Mouse (Mus musculus) lung, embryonic 15.5 days (tissue): ENCODE measurements around the gene Gm29582. TPM values are rescaled to one million over a fixed set of nuclear protein-coding genes. Genes with fewer than 3 reads are reported as not detected.
"Not testable (repeated sequence)": the region's sequence is repeated elsewhere in the genome, so short reads cannot be mapped to it uniquely, and the experiment has no call there.

Source experiments
- ATAC-seq: fragments of 200-750 bp; cut with Nextera tagmentation; 2 replicates; pipeline ENCODE4 v1.8.0; 2017; ENCODE audit warnings: moderate number of reproducible peaks, borderline replicate concordance; ENCODE audit not compliant: low FRiP score, low TSS enrichment; ENCODE audit errors: extremely low read depth
- H3K27ac ChIP-seq: fragments of 300-500 bp; sonication (generic); 2 replicates; pipeline ENCODE4 v1.5.1; 2015; ENCODE audit warnings: moderate library complexity, mild to moderate bottlenecking, inconsistent platforms
- H3K27me3 ChIP-seq: fragments of 300-500 bp; sonication (generic); 2 replicates; pipeline ENCODE4 v1.6.1; 2015; ENCODE audit warnings: inconsistent platforms
- H3K36me3 ChIP-seq: fragments of 300-500 bp; sonication (generic); 2 replicates; pipeline ENCODE4 v1.6.1; 2015; ENCODE audit warnings: inconsistent platforms
- H3K4me1 ChIP-seq: fragments of 300-500 bp; sonication (generic); 2 replicates; pipeline ENCODE4 v1.6.1; 2015; ENCODE audit warnings: inconsistent platforms
- H3K4me2 ChIP-seq: fragments of 300-500 bp; sonication (generic); 2 replicates; pipeline ENCODE4 v1.6.1; 2015; ENCODE audit warnings: inconsistent platforms, mild to moderate bottlenecking, moderate library complexity
- H3K4me3 ChIP-seq: fragments of 300-500 bp; sonication (generic); 2 replicates; pipeline ENCODE4 v1.5.1; 2015; ENCODE audit warnings: mild to moderate bottlenecking, inconsistent platforms
- H3K9ac ChIP-seq: fragments of 300-500 bp; sonication (generic); 2 replicates; pipeline ENCODE4 v1.6.1; 2015; ENCODE audit warnings: inconsistent platforms
- H3K9me3 ChIP-seq: fragments of 300-500 bp; sonication (generic); 2 replicates; pipeline ENCODE4 v1.6.1; 2016; ENCODE audit warnings: inconsistent platforms
- WGBS: fragments of 180-500 bp; shearing (Covaris S2); methylation state at CpG from one replicate; pipeline ENCODE4 v1.1.7; 2015; 5-methylcytosine and 5-hydroxymethylcytosine counted together
- polyA plus RNA-seq: library from polyadenylated mRNA; unstranded; fragments of >200 nt; fragmentation: Nextera tagmentation; extraction: Ambion mirVana; gene quantifications from 2 replicates; pipeline ENCODE4 v1.2.1, GENCODE M21; 2015

The Gm29582 gene
- not detected in 2 replicates for polyA plus RNA-seq

DNA sequence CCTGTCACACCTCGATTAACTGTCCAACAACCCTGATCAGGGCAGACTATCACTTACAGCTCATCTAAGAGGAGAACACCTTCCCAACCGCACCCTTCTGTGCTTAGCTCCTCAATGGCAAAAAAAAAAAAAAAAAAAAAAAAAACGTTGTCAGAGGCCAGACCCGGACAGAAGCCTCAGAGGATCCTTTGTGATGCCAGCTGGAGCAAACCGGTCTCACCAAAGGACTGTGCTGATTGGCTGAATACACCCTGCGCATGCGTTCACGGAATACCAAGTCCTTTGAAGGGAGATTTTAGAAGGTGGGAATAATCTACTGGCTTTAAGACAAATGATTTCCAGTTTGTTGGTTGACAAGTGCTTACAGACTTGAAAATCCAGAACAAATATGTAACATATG, at the start of gene Gm29582:
Gene Gm29582 (minus strand): TSS at position 101 of the 400 bp plus-strand sequence.
- H3K4me1 ChIP-seq, result not testable (repeated sequence)

More for the DNA sequence above, at the start of gene Gm29582:
- not testable (repeated sequence) for H3K27ac ChIP-seq, H3K9me3 ChIP-seq, H3K4me2 ChIP-seq, H3K9ac ChIP-seq, H3K36me3 ChIP-seq, H3K4me3 ChIP-seq, H3K27me3 ChIP-seq, ATAC-seq
- WGBS, result no CpG with 5 or more reads among the region's 8 CpGs
